Mouse (Mus musculus): ENCODE results near the gene Smurf2. TPM values are rescaled to one million over a fixed set of nuclear protein-coding genes. Genes with fewer than 3 reads are reported as not detected.

Gene Smurf2
- polyA plus RNA-seq, 1 experiment = 13.0 TPM

DNA sequence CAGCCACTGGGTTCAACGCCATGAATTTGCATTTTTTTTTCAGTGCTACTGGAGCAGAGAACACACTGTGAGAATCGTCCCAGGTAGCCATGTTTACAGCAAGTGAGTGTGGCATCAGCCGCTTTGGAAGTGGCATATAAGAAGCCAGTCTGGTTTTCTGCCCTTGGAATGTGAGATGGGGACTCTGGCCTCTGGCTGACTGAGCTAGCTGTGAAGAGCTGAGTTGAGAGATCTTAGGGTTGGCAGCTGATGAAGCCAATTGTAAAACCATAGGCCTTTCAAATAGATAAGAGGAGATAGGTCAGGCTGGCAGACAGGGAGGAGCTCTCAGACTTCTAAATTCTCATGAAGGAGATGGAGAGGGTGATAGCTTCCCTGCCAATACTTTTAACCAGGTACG is 6.2 kb upstream of the Smurf2 start:
- Histone ChIP-seq H3K36me3 (ENCODE audit: control insufficient read depth, insufficient read depth) (no peaks in the 10 kb centered on the region), H3K79me2 (ENCODE audit: control insufficient read depth, insufficient read depth) (no peaks in the 10 kb centered on the region), H3ac (ENCODE audit: control insufficient read depth, insufficient read length, low read depth) (no peak overlapping the region), H3K27me3 (ENCODE audit: control insufficient read depth, insufficient read depth, insufficient read length) (no peaks in the 10 kb centered on the region), H3K79me3 (ENCODE audit: low read depth) (no peaks in the 10 kb centered on the region), H3K4me3 (ENCODE audit: insufficient read depth, poor library complexity, severe bottlenecking) (no peak overlapping the region)
- no peak for TF ChIP-seq MYOD1 (IDR thresholded peaks at IDR 0.05; ENCODE audit: control insufficient read depth, insufficient read length, low read depth)
- TF ChIP-seq USF1 (IDR thresholded peaks at IDR 0.05; ENCODE audit: low read depth) = no peak
- no peak for TF ChIP-seq FOSL1 (IDR thresholded peaks at IDR 0.05; ENCODE audit: insufficient read depth, low read length, poor library complexity, severe bottlenecking)
- TF ChIP-seq CEBPB (IDR thresholded peaks at IDR 0.05; ENCODE audit: low read depth) = no peak
- TF ChIP-seq MYOG (IDR thresholded peaks at IDR 0.05; ENCODE audit: control insufficient read depth, extremely low read depth, insufficient read length) = no peak
- no peak for TF ChIP-seq MAX (IDR thresholded peaks at IDR 0.05)
- TF ChIP-seq CTCF (IDR thresholded peaks at IDR 0.05; ENCODE audit: control insufficient read depth, insufficient read depth, insufficient read length) = no peak

DNA sequence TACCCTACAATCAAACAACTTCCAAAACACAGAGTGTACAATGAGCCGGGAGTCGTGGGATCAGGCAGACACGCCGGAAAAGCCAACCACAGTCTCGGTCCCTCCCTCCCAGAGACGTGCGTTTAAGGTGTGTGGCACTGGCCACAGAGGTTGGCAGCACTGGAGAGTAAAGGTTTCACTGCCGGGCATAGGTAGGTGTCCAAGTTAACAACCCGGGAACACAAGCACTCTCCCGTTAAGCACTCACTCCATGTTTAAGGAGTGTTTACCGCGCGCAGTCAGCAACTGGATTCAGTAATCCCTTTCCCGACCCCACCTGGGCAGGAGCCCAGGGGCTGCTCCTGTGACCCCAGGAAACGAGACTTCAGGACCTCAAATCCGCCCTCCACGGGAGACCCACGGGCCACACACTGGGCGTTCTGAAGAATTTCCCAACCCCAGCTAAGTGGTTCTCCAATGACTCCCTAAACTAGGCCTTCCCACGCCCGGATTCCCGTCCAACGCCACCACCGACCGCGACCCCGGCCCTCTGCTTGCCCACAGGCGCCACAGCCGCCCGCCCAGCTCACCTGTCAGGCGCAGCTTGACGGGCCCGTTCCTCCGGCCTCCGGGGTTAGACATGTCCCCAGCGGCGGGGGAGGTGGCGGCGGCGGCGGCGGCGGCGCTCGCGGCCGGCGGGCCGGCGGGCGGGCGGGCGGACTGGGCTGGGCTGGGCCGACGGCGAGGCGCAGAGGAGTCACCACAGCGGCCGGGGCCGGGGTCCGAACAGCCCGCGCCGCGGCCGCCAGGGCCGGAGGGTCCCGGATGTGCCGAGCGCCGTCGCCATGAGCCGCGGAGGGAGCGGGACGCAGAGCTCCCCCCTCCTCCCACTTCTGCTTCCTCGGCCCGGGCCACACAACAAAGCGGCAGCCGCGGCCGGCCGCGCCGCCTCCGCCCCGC is 634 bp downstream of the Smurf2 start:
- Histone ChIP-seq H3K36me3 (ENCODE audit: control insufficient read depth, insufficient read depth) (no peaks in the 10 kb centered on the region), H3K79me3 (ENCODE audit: low read depth) (peaks cover 46% of the 10 kb centered on the region), H3ac (ENCODE audit: control insufficient read depth, insufficient read length, low read depth) (peak overlapping the region; percentile 94), H3K4me3 (ENCODE audit: insufficient read depth, poor library complexity, severe bottlenecking) (peak overlapping the region; percentile 92), H3K27me3 (ENCODE audit: control insufficient read depth, insufficient read depth, insufficient read length) (no peaks in the 10 kb centered on the region), H3K79me2 (ENCODE audit: control insufficient read depth, insufficient read depth) (peaks cover 56% of the 10 kb centered on the region)
- no peak for TF ChIP-seq FOSL1 (IDR thresholded peaks at IDR 0.05; ENCODE audit: insufficient read depth, low read length, poor library complexity, severe bottlenecking)
- no peak for TF ChIP-seq MYOG (IDR thresholded peaks at IDR 0.05; ENCODE audit: control insufficient read depth, extremely low read depth, insufficient read length)
- TF ChIP-seq MAX (IDR thresholded peaks at IDR 0.05) = no peak
- TF ChIP-seq MYOD1 (IDR thresholded peaks at IDR 0.05; ENCODE audit: control insufficient read depth, insufficient read length, low read depth) = no peak
- no peak for TF ChIP-seq CEBPB (IDR thresholded peaks at IDR 0.05; ENCODE audit: low read depth)
- TF ChIP-seq USF1 (IDR thresholded peaks at IDR 0.05; ENCODE audit: low read depth) = no peak
- TF ChIP-seq CTCF (IDR thresholded peaks at IDR 0.05; ENCODE audit: control insufficient read depth, insufficient read depth, insufficient read length) = no peak

DNA sequence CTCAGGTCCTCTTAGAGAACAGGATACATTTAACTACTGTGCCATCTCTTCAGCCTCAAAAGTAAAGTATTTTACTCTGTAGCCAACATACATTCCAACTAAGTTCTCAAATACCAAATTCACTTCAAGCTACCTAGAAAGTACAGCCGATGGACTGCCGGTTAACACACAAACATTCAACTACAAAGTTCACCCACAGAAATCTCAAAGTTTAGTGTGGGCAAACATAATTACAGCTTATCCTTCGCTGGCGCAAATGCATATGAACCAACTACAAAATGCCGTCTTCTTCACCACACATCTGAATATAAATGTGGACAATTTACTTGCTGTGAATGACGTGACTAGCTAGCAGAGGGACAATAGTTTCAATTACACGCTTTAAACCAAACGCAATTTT is 1.6 kb downstream of the Smurf2 start:
- Histone ChIP-seq H3K79me2 (ENCODE audit: control insufficient read depth, insufficient read depth) (peaks cover 66% of the 10 kb centered on the region), H3K36me3 (ENCODE audit: control insufficient read depth, insufficient read depth) (no peaks in the 10 kb centered on the region), H3ac (ENCODE audit: control insufficient read depth, insufficient read length, low read depth) (no peak overlapping the region), H3K79me3 (ENCODE audit: low read depth) (peaks cover 55% of the 10 kb centered on the region), H3K27me3 (ENCODE audit: control insufficient read depth, insufficient read depth, insufficient read length) (no peaks in the 10 kb centered on the region), H3K4me3 (ENCODE audit: insufficient read depth, poor library complexity, severe bottlenecking) (peak overlapping the region; percentile 92)
- TF ChIP-seq MAX (IDR thresholded peaks at IDR 0.05) = no peak

DNA sequence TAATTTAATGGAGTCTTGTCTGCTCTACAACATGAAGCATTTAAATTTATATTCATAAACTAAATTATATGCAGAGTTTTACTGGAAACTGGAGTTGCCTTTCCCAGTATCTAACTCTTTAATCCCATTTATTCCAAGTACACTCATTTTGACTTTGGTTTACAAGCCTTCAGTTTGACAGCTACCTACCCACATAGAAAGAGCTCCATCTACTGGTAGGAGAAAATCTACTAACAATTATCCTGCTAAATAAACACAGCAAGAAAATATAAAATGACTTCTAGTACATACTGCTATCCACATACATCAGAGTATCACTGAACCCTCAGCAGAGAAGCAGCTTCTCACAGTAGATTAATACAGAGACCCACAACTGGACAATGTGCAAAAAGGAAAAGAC is 9.3 kb downstream of the Smurf2 start:
- Histone ChIP-seq H3ac (ENCODE audit: control insufficient read depth, insufficient read length, low read depth) (no peak overlapping the region), H3K79me2 (ENCODE audit: control insufficient read depth, insufficient read depth) (peaks cover 100% of the 10 kb centered on the region), H3K27me3 (ENCODE audit: control insufficient read depth, insufficient read depth, insufficient read length) (no peaks in the 10 kb centered on the region), H3K36me3 (ENCODE audit: control insufficient read depth, insufficient read depth) (no peaks in the 10 kb centered on the region), H3K4me3 (ENCODE audit: insufficient read depth, poor library complexity, severe bottlenecking) (no peak overlapping the region), H3K79me3 (ENCODE audit: low read depth) (peaks cover 81% of the 10 kb centered on the region)
- no peak for TF ChIP-seq MAX (IDR thresholded peaks at IDR 0.05)
- TF ChIP-seq MYOG (IDR thresholded peaks at IDR 0.05; ENCODE audit: control insufficient read depth, extremely low read depth, insufficient read length) = no peak
- TF ChIP-seq MYOD1 (IDR thresholded peaks at IDR 0.05; ENCODE audit: control insufficient read depth, insufficient read length, low read depth) = no peak
- no peak for TF ChIP-seq USF1 (IDR thresholded peaks at IDR 0.05; ENCODE audit: low read depth)
- no peak for TF ChIP-seq CEBPB (IDR thresholded peaks at IDR 0.05; ENCODE audit: low read depth)
- no peak for TF ChIP-seq CTCF (IDR thresholded peaks at IDR 0.05; ENCODE audit: control insufficient read depth, insufficient read depth, insufficient read length)

DNA sequence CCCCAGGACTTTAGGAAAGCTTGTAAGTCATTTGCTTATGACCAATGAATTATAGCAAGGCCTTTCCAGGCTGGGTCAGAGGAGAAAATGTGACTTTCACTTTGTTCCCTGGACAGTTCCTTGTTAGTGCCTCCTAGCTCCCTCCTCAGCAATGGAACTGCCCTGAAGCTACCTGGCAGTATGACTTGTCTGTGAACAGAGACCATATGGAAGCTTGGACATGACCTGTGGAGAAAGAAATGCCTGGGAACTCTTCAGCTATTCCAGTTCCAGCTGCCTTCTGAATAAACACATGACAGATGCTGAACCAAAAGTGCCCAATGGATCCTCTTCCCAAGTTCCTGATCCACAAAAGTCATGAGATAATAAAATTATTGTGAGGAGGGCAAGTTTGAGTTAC is 12.5 kb downstream of the Smurf2 start:
- no peak for TF ChIP-seq USF1 (IDR thresholded peaks at IDR 0.05; ENCODE audit: low read depth)
- no peak for TF ChIP-seq MAX (IDR thresholded peaks at IDR 0.05)
- TF ChIP-seq MYOD1 (IDR thresholded peaks at IDR 0.05; ENCODE audit: control insufficient read depth, insufficient read length, low read depth) = no peak
- TF ChIP-seq CEBPB (IDR thresholded peaks at IDR 0.05; ENCODE audit: low read depth) = no peak
- TF ChIP-seq CTCF (IDR thresholded peaks at IDR 0.05; ENCODE audit: control insufficient read depth, insufficient read depth, insufficient read length) = no peak
- TF ChIP-seq MYOG (IDR thresholded peaks at IDR 0.05; ENCODE audit: control insufficient read depth, extremely low read depth, insufficient read length) = no peak
- no peak for TF ChIP-seq FOSL1 (IDR thresholded peaks at IDR 0.05; ENCODE audit: insufficient read depth, low read length, poor library complexity, severe bottlenecking)

DNA sequence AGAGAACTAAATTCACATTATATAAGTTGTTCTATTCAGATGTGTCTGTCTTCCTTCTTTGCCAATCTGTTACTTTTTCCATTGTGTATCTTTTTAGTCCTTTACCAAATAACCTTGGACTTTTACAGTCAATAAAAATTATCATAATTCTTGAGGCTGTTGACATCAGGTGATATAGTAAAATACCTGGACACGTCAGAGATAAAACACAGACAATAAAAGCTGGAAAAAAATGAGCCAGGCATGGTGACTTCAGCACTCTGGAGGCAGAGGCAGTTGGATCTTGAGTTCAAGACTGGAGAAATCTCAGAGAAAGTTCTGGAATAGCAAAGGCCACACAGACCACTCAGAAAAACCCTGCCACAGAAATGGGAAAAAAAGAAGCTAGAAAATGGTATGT is 13.3 kb downstream of the Smurf2 start:
- TF ChIP-seq MYOG (IDR thresholded peaks at IDR 0.05; ENCODE audit: control insufficient read depth, extremely low read depth, insufficient read length) = no peak
- TF ChIP-seq FOSL1 (IDR thresholded peaks at IDR 0.05; ENCODE audit: insufficient read depth, low read length, poor library complexity, severe bottlenecking) = no peak
- TF ChIP-seq MAX (IDR thresholded peaks at IDR 0.05) = no peak
- no peak for TF ChIP-seq USF1 (IDR thresholded peaks at IDR 0.05; ENCODE audit: low read depth)
- TF ChIP-seq CTCF (IDR thresholded peaks at IDR 0.05; ENCODE audit: control insufficient read depth, insufficient read depth, insufficient read length) = no peak
- no peak for TF ChIP-seq MYOD1 (IDR thresholded peaks at IDR 0.05; ENCODE audit: control insufficient read depth, insufficient read length, low read depth)
- no peak for TF ChIP-seq CEBPB (IDR thresholded peaks at IDR 0.05; ENCODE audit: low read depth)
- Histone ChIP-seq H3K36me3 (ENCODE audit: control insufficient read depth, insufficient read depth) (no peaks in the 10 kb centered on the region), H3ac (ENCODE audit: control insufficient read depth, insufficient read length, low read depth) (no peak overlapping the region), H3K27me3 (ENCODE audit: control insufficient read depth, insufficient read depth, insufficient read length) (no peaks in the 10 kb centered on the region), H3K79me3 (ENCODE audit: low read depth) (peaks cover 70% of the 10 kb centered on the region), H3K4me3 (ENCODE audit: insufficient read depth, poor library complexity, severe bottlenecking) (no peak overlapping the region), H3K79me2 (ENCODE audit: control insufficient read depth, insufficient read depth) (peaks cover 98% of the 10 kb centered on the region)

More for the DNA sequence above, 12.5 kb downstream of the Smurf2 start:
- no peak overlapping the region for H3K4me3 ChIP-seq (ENCODE audit: insufficient read depth, poor library complexity, severe bottlenecking)
- no peak overlapping the region for H3ac ChIP-seq (ENCODE audit: control insufficient read depth, insufficient read length, low read depth)
- no peaks in the 10 kb centered on the region for H3K27me3 ChIP-seq (ENCODE audit: control insufficient read depth, insufficient read depth, insufficient read length)
- peaks cover 72% of the 10 kb centered on the region for H3K79me3 ChIP-seq (ENCODE audit: low read depth)
- no peaks in the 10 kb centered on the region for H3K36me3 ChIP-seq (ENCODE audit: control insufficient read depth, insufficient read depth)
- peaks cover 99% of the 10 kb centered on the region for H3K79me2 ChIP-seq (ENCODE audit: control insufficient read depth, insufficient read depth)
